Mouse (Mus musculus): ENCODE measurements around the gene Plpp2. TPM values are rescaled to one million over a fixed set of nuclear protein-coding genes. Genes with fewer than 3 reads are reported as not detected.

The Plpp2 gene
- polyA plus RNA-seq (2012; rRNA removed), result 2.6 and 3.5 TPM in 2 replicates

DNA sequence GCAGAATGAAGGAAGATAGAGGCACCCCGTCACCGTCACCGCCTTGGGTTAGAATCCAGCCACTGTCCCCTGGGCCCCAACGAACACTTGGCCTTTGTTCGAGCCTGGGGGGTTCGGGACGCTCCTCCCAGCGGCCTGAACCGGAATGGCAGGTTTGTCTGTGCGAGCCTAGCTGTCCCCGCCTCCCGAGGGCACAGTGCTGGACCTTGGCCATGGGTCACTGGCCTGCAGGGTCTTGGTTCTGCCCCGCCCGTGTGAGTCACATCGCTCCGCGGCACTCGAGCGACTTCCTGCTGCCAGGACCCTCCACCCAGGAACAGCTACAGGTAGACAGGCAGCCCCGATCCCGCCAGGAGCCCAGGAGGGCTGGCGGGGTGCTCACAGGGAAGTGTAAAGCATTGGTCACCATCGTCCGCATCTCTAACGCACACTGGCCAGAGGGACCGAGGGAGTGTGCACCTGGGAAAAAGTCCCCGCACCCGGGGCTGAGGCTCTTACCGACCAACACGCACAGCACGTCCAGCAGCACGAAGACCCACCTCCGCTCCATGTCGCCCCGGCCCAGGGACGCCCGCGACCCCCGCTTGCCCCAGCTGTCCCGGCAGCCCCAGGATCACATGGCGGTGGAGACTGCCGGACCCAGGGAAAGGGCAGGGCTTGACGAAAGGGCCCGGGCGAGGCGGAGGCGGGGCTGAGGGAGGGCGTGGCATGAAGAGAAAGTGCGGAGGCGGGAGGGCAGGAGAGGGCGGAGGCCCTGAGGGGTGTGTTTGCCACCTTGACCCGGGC lies at the start of gene Plpp2:
Gene Plpp2 (minus strand): TSS at position 671 of the 786 bp plus-strand sequence.
- DNase-seq (ENCODE audit: extremely low spot score in 1 of 2, low spot score in 1 of 2), result peak in 1 of 2 experiments; percentile 34

- DNase-seq (ENCODE audit: extremely low spot score in 1 of 2, low spot score in 1 of 2), result no peak
Measured at GRCm38 (mm10) chr10:79581501-79581900, 47.9 kb upstream of the Plpp2 start.

- DNase-seq (ENCODE audit: extremely low spot score in 1 of 2, low spot score in 1 of 2), result peak in 1 of 2 experiments; percentile 53
Measured at GRCm38 (mm10) chr10:79580811-79581210, 47.2 kb upstream of the Plpp2 start.

DNA sequence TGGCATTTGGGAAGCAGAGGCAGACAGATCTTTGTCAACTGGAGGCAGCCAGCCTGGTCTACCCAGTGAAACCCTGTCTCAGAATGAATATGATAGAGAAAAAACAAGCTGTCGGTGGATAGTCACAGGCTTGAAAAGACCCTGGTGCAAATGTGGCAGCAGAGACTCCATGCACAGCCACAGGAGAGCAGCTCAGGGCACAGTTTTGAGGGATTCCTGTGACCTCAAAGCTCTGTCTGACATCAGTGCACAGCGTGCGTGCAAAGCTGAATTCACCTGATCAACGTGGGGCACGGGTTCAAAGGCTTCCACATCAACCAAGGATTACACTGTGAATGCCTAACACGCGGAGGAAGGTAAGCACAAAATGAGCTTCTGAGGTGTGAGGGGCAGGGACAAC lies 46.8 kb upstream of the Plpp2 start:
- no peak for DNase-seq (ENCODE audit: extremely low spot score in 1 of 2, low spot score in 1 of 2)

GRCm38 (mm10) chr10:79579781-79580180 lies 46.2 kb upstream of the Plpp2 start:
- DNase-seq (ENCODE audit: extremely low spot score in 1 of 2, low spot score in 1 of 2), result no peak

- no peak for DNase-seq (ENCODE audit: extremely low spot score in 1 of 2, low spot score in 1 of 2)
Measured at GRCm38 (mm10) chr10:79578891-79579290, 45.3 kb upstream of the Plpp2 start.

DNA sequence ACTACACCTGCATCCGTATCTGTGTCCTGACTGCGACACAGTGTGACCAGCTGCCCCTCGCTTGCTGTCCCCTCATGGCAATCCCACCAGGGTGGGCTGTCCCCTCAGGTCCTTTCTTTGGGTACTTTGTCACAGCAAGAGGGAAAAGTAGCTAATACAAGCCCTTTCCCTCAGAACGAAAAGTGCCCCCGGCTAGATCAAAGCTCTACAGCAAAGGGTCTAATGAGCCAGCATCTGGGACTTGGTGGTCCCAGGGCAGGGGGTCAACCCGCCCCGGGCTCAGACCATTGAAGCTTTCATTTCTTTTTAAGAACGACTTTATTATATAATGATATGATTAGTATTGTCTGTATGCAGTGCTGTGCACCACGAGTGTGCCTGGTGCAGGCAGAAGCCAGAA lies 44.7 kb upstream of the Plpp2 start:
- no peak for DNase-seq (ENCODE audit: extremely low spot score in 1 of 2, low spot score in 1 of 2)

- DNase-seq (ENCODE audit: extremely low spot score in 1 of 2, low spot score in 1 of 2), result no peak
Measured at GRCm38 (mm10) chr10:79577376-79577775, 43.8 kb upstream of the Plpp2 start.

GRCm38 (mm10) chr10:79575754-79576153 lies 42.2 kb upstream of the Plpp2 start:
- no peak for DNase-seq (ENCODE audit: extremely low spot score in 1 of 2, low spot score in 1 of 2)

DNA sequence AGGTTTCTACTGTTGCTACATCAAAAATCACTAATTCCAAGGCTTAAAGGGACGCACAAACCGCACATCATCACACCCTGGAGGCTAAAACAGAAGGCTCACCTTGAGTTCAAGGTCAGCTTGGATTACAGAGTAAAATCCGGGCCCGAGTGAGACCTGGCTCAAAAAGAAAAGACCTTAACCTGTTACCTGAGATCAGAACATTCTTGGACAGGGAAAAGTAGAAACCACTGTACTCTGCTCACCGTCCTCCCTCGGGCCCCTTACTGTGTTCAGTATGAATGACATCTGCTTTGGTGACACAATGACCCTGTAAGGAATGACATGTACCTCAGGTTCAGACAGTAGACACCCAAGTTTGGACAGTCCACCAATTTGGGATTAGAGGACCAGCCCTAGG lies 41.2 kb upstream of the Plpp2 start:
- no peak for DNase-seq (ENCODE audit: extremely low spot score in 1 of 2, low spot score in 1 of 2)

GRCm38 (mm10) chr10:79574350-79574749 lies 40.8 kb upstream of the Plpp2 start:
- no peak for DNase-seq (ENCODE audit: extremely low spot score in 1 of 2, low spot score in 1 of 2)

GRCm38 (mm10) chr10:79573611-79574010 lies 40.0 kb upstream of the Plpp2 start:
- no peak for DNase-seq (ENCODE audit: extremely low spot score in 1 of 2, low spot score in 1 of 2)

- DNase-seq (ENCODE audit: extremely low spot score in 1 of 2, low spot score in 1 of 2), result no peak
Measured at GRCm38 (mm10) chr10:79571314-79571713, 37.7 kb upstream of the Plpp2 start.

DNA sequence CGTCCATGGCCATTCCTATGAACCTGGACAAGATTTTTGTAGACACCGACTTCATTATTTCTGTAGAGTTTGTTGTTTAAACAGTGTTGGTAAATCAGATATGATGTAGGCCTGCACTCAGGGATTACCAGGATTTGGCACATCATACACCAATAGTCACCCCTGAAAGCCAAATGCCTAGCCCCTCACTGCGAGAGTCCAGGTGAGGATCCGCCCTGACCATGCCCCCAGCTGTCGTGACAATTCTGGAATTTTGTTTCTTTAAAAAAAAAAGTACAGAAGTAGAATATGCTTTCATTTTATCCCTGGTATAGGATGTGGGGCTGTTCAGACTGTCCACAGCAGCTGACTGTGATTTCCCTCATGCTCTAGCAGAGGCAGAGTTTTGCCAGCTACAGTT lies 36.3 kb upstream of the Plpp2 start:
- DNase-seq (ENCODE audit: extremely low spot score in 1 of 2, low spot score in 1 of 2), result no peak

DNA sequence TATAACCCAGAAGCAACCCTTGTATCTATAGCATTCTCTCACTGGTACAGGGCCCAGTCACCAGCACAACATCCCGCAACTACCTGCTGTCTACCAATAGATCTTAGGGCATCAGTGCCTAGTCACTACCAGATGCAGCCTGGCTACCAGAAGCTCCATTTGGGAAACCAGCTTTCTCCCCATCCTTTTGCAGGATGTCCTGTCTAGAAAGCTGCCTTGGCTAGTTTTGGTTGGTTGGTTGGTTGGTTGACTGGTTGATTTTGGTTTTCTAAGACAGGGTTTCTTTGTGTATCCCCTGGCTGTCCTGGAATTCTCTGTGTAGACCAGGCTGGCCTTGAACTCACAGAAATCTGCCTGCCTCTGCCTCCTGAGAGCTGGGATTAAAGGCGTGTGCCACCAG lies 26.1 kb upstream of the Plpp2 start:
- no peak for DNase-seq (ENCODE audit: extremely low spot score in 1 of 2, low spot score in 1 of 2)

- DNase-seq (ENCODE audit: extremely low spot score in 1 of 2, low spot score in 1 of 2), result no peak
Measured at GRCm38 (mm10) chr10:79557496-79557895, 23.9 kb upstream of the Plpp2 start.

DNA sequence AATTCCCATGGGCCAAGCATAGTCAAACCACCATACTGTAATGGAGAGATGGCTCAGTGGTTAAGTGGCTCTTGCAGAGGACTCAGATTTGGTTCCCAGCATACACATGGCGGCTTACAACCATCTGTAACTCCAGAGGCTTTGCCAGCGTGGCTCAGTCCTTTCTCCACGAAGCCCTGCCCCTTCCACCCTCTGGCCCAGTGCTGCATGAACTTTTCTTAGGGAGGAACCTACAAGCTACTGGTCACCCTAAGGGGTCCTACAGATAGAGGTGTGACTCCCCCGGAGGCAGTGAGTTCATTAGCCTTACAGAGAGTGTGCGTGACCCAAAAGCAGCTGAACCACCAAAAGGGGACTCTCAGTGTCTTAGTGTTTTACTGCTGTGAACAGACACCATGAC lies 23.4 kb upstream of the Plpp2 start:
- no peak for DNase-seq (ENCODE audit: extremely low spot score in 1 of 2, low spot score in 1 of 2)

GRCm38 (mm10) chr10:79555238-79555724 lies 21.7 kb upstream of the Plpp2 start:
- no peak for DNase-seq (ENCODE audit: extremely low spot score in 1 of 2, low spot score in 1 of 2)

DNA sequence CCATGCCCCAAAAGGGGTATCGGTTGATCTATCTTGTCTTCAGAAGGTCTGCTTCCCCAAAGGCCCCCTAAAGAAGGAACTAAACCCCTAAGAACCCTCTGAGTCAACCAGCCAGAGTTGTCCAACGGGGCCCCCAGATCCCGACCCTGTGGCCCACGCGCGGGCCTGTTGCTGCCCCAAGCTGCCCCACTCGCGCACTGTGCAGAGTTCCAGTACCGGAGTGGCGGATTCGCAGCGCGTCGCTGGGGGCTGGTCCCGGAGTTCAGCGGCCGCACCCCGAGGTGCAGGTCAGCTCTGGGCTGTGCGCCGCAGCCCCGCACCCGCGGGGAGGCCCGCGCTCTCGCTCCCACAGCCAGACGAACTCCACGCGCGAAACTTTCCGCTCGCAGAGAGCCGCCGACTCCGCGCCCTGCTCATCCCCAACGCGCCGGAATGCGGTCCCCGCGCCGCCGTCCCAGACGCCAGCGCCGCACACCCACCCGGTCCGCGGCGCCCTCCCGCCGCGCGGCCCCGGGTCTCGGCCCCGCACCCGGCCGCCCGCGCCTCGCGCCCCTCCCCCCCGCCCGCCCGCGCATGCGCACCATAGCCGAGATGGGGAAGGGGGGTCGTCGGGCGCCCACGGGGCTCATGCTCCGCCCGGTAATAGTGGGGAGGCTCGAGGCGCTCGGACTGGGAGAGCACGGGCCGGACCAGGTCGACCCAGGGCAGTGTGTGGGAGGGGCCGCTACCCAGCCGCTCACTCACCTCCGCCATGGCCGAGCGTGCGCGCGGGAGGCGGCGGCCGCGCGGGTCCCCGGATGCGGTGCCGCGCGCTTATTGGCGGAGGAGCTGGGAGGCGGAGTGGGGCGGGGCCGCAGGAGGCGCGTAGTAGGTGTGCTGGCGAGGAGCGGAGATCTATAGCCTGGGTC lies 21.0 kb upstream of the Plpp2 start, which contains the start of gene Mier2:
Gene Mier2 (minus strand): TSS at position 870 of the 908 bp plus-strand sequence.
- DNase-seq (ENCODE audit: extremely low spot score in 1 of 2, low spot score in 1 of 2), result peak; percentile 33 to 81

DNA sequence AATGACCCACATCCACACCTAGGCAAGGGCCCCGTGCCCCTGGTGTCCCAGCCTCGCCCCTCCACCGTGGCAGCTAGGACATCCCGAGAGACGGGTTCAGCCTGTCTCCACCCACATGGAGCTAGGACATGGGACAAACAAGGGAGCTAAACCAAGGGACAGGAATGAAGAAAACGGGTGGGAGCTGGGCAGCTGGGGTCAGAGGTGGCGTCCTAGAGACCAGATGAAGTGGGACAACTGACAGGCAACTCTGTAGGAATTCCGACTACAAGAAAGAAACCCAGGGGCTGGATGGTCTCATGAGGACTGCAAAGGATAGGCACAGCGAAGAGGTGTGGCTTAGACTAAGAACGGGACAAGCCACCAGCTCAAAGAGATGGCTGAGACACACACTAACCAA lies 20.1 kb upstream of the Plpp2 start:
- DNase-seq (ENCODE audit: extremely low spot score in 1 of 2, low spot score in 1 of 2), result no peak

DNA sequence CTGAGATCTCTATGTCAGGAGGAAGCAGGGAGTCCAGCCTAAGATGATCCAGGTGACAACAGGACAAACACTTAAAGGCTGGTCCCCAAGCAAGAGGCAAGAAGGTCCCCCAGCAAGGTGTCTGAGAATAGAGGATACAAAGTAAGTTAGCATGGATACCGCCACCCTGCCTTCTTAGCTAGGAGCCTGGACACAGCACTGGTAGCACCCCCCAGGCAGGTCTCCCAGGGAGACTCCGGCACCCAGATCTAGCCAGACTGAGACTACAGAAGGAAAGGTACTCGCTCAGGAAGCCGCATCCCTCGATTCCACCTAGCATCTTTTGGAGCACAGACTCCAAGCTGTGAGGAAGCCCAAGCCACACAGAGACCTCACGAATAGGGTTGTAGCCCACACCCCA lies 19.6 kb upstream of the Plpp2 start:
- no peak for DNase-seq (ENCODE audit: extremely low spot score in 1 of 2, low spot score in 1 of 2)

Data from frontal cortex, adult 2 months (tissue).